Mouse (Mus musculus) cerebellum, adult 11-12 months (tissue): ENCODE measurements around the gene Gm21887.
"Not testable (repeated sequence)": the region's sequence is repeated elsewhere in the genome, so short reads cannot be mapped to it uniquely, and the experiment has no call there.

Experiments
- DNase-seq: peaks from one replicate; pipeline ENCODE4 v3.0.0; 2022

Gm21887 gene

DNA sequence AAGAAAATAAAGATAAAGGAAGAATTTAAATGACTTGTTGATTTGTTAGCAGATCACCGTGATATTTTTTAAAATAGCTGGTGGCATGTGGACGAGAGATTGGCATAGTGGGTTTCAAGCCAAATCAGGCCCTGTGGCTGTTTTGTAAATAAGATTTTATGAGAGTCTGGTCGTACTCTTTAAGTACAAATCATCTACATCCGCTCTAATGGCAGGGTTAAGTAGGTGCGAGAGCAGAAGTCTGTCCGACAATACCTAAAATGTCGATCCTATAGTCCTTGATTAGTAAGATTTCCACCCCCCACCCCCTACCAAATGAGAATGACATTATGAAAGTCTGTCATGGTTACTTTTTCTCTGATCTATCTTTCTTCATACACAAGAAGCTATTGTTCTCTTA, 25.1 kb upstream of the Gm21887 start:
- DNase-seq: peak; percentile 7

DNA sequence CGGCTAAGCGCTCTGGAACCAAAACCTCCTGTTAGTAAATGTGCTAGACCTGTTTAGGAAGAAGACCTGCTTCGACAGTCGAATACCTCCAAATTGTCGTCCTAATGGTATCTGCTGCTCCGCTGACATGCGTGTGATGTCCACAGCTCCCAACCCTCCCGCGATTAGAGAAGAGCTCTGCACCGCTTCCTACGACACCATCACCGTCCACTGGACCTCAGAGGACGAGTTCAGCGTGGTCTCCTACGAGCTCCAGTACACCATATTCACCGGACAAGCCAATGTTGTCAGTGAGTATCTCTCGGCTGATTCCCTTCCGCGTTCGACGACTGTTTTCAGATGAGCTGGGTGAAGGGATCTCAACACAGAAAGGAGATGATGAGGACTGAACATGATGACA, 24.6 kb upstream of the Gm21887 start:
- DNase-seq: peak; percentile 57

- DNase-seq: peak; percentile 79
These were observed 23.7 kb upstream of the Gm21887 start for GRCm38 (mm10) chrX:169985796-169986195.

DNA sequence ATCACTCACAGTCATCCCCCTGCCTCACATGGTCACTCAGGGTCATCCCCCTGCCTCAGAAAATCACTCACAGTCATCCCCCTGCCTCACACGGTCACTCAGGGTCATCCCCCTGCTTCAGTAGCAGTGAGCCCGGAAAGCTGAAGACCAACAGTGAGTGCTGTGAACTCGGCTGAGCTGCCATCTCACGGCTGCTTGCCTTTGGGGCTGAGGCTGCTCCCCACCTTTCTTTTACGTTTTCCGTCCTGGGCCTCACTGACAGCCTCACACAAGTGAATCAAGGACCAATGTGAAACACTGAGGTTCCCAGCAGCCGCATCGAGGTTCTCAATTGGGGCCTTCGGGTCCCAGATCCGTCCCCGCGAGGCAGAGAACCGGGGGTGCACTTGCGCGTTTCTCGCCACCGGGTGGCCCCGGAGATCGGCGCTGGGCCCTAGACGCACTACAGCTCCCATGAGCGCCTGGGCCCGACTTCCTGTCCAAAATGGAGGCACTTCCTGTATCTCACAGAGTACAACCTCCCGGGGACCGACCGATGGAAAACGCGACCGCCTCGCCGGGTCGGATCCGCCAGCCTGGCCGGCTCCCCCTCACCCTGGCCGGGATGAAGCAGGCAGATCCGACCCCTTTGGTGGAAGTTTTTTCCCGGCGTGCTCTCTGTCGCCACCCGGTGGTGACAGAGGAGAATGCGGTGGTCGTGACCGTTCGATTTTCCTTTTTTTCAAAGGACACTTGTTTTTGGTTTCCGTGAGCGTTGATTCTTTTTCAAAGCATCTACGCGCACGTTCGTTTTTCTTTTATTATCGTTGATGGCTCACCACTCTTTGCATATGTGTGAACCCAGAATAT, 22.7 kb upstream of the Gm21887 start:
- DNase-seq: peak; percentile 95

GRCm38 (mm10) chrX:169987368-169987837, 22.1 kb upstream of the Gm21887 start:
- DNase-seq: peak; percentile 84

GRCm38 (mm10) chrX:169988571-169989218, 20.8 kb upstream of the Gm21887 start:
- peak; percentile 78 for DNase-seq

GRCm38 (mm10) chrX:169989219-169989595, 20.3 kb upstream of the Gm21887 start:
- DNase-seq: not testable (repeated sequence)

GRCm38 (mm10) chrX:169989691-169990631, 19.5 kb upstream of the Gm21887 start:
- peak; percentile 77 for DNase-seq

- DNase-seq: peak; percentile 93
These were observed 18.2 kb upstream of the Gm21887 start for GRCm38 (mm10) chrX:169991128-169991873.

GRCm38 (mm10) chrX:169992086-169992930, 17.2 kb upstream of the Gm21887 start:
- peak; percentile 58 for DNase-seq

DNA sequence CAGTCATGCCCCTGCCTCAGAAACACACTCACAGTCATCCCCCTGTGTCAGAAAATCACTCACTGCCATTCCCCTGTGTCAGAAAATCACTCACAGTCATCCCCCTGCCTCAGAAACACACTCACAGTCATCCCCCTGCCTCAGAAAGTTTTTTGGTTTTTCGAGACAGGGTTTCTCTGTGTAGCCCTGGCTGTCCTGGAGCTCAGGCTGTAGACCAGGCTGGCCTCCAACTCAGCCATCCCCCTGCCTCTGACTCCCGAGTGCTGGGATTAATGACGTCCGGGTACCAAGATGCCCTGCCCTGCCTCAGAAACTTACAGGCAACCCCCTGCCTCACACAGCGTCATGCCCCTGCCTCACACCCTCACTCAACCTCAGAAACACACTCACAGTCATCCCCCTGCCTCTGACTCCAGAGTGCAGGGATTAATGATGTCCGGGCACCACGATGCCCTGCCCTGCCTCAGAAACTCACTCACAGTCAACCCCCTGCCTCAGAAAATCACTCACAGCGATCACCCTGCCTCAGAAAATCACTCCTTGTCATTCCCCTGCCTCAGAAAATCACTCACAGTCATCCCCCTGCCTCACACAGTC, 16.4 kb upstream of the Gm21887 start:
- peak; percentile 51 for DNase-seq

GRCm38 (mm10) chrX:169994011-169994865, 15.2 kb upstream of the Gm21887 start:
- DNase-seq: peak; percentile 69

- peak; percentile 32 for DNase-seq
These were observed 14.4 kb upstream of the Gm21887 start for GRCm38 (mm10) chrX:169994866-169995711.

- DNase-seq: peak; percentile 47
These were observed 13.4 kb upstream of the Gm21887 start for GRCm38 (mm10) chrX:169995909-169996521.

DNA sequence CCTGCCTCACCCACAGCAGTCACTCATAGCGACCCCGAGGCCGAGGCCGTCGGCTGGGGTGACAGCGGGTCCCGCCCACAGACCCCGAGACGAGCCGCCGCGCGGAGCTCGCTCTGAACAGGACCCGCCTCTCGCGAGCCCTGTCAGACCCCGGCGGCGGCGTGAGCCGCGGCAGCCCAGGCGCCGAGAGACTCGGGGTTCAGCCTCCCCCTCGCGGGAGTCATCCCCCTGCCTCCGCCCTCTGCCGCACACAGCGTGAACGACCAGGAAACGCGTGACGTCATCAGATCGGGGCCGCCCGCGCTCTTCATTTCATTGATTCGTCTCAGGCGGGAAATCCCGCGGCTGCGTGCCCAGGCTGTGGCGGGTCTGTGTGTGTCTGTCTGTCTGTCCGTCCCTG, 12.5 kb upstream of the Gm21887 start:
- DNase-seq: peak; percentile 82

DNA sequence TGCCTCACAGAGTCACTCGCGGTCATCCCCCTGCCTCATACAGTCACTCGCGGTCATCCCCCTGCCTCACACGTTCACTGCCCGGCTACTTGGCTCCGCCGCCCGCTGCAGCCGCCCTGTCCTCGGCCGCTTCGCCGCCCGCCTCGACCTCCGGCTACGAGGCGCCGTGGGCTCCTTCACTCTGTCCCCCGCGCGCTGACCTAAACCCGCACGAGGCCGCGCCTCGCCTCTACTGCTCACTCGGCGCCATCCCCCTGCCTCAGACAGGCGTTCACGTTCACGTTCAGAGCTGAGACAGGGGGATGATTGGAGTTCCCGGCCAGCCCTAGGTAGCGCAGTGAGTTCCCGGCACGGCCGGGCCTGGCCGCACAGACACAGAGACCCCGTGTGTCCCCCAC, 12.0 kb upstream of the Gm21887 start:
- DNase-seq: not testable (repeated sequence)

DNA sequence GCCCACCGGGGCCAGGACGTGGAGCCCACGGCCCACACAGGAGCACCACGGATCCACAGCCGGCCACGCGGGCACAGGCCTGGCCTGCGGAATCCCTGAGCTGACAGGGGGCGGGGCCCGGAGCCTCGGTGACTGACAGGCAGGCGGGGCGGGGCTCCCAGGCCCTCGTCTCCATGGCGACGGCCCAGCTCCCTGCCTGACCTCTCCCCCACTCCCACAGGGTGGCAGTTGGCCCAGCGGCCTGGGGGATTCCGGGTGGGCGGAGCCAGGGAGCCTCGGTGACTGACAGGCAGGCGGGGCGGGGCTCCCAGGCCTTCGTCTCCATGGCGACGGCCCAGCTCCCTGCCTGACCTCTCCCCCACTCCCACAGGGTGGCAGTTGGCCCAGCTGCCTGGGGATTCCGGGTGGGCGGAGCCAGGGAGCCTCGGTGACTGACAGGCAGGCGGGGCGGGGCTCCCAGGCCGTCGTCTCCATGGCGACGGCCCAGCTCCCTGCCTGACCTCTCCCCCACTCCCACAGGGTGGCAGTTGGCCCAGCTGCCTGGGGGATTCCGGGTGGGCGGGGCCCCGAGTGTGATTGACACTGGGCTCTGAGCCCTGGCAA, 11.5 kb upstream of the Gm21887 start:
- peak; percentile 98 for DNase-seq
